17 mouse cellular contexts compared by ENCODE assay signal in genomic region chr2:92691438-92691837, GRCm38 (mm10).
"Had no signal": no experiment of that assay in that cellular context is flagged by ENCODE, and none has a peak within 500 bp of the region (broad histone marks: within the 10 kb centered on the region; RNA-seq: fewer than 3 reads in every experiment).

No protein-coding gene starts in this region.

- H3K4me1 ChIP-seq: lung, embryonic 15.5 days; megakaryocyte, embryonic 14.5 days; stomach, embryonic 15.5 days had no signal

- H3K27ac ChIP-seq: lung, embryonic 15.5 days; macrophage; midbrain, embryonic 13.5 days; midbrain, embryonic 15.5 days; neural tube, embryonic 12.5 days; stomach, embryonic 15.5 days; stomach, postnatal 0 days had no signal

- DNase-seq: lung, adult 2 months; lung, postnatal 14 days; lung, postnatal 36 days; right cerebral cortex, postnatal 14 days; thymus, adult 2 months; thymus, postnatal 25 days; thymus, postnatal 4 days had no signal

- H3K9ac ChIP-seq: lung, embryonic 15.5 days; midbrain, embryonic 13.5 days; midbrain, embryonic 15.5 days; neural tube, embryonic 12.5 days; stomach, embryonic 15.5 days had no signal

- H3K4me3 ChIP-seq: lung, embryonic 15.5 days; megakaryocyte, embryonic 14.5 days; midbrain, embryonic 13.5 days; midbrain, embryonic 15.5 days; neural tube, embryonic 12.5 days; stomach, embryonic 15.5 days had no signal

- H3K4me2 ChIP-seq: lung, embryonic 15.5 days; midbrain, embryonic 11.5 days; midbrain, embryonic 13.5 days; midbrain, embryonic 15.5 days; neural tube, embryonic 12.5 days; stomach, embryonic 15.5 days had no signal

- H3K27me3 ChIP-seq: lung, embryonic 15.5 days; midbrain, embryonic 13.5 days; midbrain, embryonic 15.5 days; stomach, embryonic 15.5 days had no signal

- H3K9me3 ChIP-seq: lung, embryonic 15.5 days; megakaryocyte, embryonic 14.5 days; midbrain, embryonic 13.5 days; midbrain, embryonic 15.5 days; neural tube, embryonic 12.5 days; stomach, embryonic 15.5 days had no signal

- ATAC-seq: lung, postnatal 0 days; midbrain, embryonic 13.5 days; midbrain, embryonic 15.5 days had no signal

- H3K36me3 ChIP-seq: lung, embryonic 15.5 days; midbrain, embryonic 13.5 days; midbrain, embryonic 15.5 days; neural tube, embryonic 12.5 days; stomach, embryonic 15.5 days had no signal
